Mouse (Mus musculus) heart, adult 11 months (tissue): ENCODE results near the gene Itgb3bp.

Source experiments
- DNase-seq: peaks from one replicate; pipeline ENCODE4 v3.0.0; 2022

Gene Itgb3bp

GRCm38 (mm10) chr4:99929613-99930517 is at the start of gene Itgb3bp:
TSS of gene Itgb3bp (minus strand) at chr4:99929813.
- DNase-seq = peak; percentile 99

DNA sequence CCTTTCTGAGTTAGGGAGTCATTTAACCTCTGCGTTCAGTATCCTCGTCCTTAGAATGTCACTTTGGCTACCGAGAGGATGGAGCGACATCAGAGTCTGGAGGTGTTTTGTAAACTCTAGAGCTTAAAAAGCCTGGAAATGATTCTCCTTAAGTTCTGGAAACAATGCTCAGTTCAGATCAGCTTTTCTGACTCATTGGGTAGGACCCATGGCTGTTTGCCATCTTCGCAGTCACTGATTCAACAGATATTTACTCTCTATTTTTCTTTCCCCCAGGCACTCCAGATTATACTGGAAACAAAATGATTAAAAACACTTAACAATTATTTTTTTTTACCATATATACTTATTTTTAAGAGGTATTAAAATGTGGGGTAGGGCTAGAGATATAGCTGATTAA is 49.7 kb upstream of the Itgb3bp start:
- peak; percentile 57 for DNase-seq

DNA sequence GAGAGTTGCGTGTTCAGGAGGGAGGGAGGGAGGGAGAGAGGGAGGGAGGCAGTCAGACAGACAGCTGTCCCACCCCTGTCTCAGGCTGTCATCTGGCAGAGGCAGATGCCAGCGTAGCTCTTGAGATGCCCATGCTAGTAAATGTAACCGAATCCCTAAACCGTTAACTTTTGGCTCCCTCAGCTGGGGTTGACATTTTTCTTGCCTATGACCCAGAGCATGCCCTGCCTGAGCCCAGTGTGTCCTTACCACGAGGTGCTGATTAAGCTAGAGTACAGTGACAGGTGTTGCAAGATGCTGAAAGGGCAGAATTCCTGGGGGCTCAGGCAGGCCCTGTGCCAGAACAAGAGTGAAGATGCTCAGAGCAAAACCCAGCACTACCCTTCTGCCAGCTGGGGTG is 44.8 kb upstream of the Itgb3bp start:
- DNase-seq = no peak

DNA sequence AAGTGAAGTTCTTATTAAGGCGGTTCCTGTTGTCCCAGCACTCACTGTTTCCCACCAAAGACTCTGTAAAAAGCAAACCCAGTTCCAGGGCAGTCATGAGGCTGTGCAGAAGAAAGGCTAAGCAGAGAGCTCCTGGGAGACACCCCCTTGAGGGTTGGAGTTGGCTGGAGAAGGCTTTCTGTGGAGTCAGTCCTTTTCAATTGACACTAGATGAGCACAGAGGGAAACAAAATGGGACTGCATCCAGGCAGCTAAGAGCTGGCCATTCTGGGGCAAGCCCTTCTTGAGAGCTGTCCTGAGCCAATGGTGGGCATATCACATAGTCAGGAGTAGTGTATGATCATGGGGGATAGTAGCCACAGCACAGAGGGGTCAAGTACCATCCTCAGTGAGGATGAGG is 44.3 kb upstream of the Itgb3bp start:
- peak; percentile 96 for DNase-seq

DNA sequence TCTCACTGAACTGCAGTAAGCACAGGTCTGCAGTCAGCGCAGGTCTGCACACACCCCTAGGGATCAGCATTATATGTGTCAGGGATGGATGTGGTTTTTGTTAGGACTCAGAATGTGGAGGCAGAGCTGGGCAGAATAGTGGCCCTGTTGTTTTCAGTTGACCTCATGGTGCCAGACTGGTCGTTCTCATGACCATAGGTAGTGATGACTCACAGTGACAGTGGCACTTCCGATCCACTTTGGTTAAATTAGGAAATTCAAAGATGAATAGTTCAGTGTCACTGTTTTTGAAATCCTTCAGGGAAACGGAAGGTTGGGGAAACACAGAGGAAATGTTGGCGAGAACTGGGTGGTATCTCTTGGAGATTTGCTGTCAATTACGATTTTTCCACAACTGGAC is 43.3 kb upstream of the Itgb3bp start:
- peak; percentile 69 for DNase-seq

DNA sequence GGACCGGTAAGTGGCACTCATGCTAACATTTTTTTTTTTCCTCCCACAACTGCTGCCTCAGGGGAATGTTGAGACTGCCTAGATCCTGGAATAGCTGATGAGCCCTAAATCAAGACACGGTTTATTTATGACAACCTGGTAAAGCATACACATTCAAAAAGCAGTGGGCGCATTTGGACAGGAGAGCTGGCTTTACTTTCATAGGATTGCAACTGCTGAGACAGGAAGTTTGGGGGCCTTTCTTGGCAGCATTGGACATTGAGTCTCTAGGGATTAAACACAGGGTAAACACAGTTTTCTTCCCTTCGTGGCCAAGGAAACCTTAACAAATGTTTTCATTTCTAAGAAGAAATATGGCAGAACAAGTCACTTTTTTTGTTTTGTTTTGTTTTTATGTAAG is 40.5 kb upstream of the Itgb3bp start:
- DNase-seq = peak; percentile 91

GRCm38 (mm10) chr4:99969328-99969727 is 39.7 kb upstream of the Itgb3bp start:
- DNase-seq = peak; percentile 98

GRCm38 (mm10) chr4:99966555-99966954 is 36.9 kb upstream of the Itgb3bp start:
- DNase-seq = no peak

GRCm38 (mm10) chr4:99959308-99959707 is 29.7 kb upstream of the Itgb3bp start:
- no peak for DNase-seq

DNA sequence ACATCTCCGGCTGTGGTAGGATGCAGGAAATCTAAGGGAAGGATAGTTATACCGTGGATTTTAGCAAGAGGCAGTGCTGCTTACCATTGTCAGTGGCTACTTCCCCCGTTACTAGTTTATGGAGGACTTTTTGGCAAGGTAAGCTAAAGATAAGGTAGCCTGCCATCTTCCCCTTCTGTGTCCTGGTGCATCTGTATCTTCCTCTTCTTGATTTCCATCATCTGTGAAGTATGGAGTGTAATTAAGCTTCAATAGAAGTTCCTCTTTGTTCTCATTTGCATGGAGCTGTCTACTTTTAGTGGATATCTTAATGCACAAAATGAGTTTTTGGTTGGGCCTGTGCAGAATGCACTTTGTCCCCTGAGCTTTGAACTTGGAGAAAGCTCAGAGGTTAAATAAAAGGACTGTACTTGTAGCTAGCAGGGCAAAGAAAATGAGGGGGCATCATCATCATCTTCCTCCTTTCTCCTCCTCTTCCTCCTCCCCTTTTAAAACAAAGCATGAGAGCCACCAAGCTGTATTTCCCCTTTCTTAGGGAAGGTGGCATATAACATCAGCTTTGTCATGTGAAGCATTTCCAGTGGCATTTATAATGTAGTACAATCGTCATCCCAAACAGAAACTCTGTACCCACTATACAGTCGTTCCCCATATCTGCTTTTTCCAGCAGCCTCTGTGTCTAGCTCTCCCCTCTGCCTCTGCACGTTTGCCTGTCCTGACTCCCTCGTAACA is 28.6 kb upstream of the Itgb3bp start:
- DNase-seq = no peak

GRCm38 (mm10) chr4:99957186-99957585 is 27.6 kb upstream of the Itgb3bp start:
- DNase-seq = no peak

DNA sequence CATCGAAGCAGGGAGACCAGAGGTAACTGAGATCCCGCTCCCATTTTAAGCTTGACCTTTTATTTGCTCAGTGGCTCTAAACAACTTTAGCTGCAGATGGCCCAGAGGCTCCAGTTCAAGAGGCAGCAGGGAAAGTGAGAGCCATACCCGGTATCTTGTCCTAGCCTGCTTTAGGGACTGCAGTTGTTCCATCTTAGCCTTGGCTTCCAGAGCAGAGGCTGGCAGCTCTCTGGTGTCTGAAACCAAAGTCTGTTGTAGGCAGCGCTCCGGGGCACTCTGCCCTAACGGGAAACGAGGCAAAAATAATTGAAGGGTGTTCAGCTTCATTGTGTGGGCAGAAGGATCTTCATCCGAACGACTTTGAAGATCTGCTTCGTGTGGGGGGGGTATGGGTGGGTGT is 25.8 kb upstream of the Itgb3bp start:
- no peak for DNase-seq

GRCm38 (mm10) chr4:99953904-99954303 is 24.3 kb upstream of the Itgb3bp start:
- DNase-seq = peak; percentile 84

DNA sequence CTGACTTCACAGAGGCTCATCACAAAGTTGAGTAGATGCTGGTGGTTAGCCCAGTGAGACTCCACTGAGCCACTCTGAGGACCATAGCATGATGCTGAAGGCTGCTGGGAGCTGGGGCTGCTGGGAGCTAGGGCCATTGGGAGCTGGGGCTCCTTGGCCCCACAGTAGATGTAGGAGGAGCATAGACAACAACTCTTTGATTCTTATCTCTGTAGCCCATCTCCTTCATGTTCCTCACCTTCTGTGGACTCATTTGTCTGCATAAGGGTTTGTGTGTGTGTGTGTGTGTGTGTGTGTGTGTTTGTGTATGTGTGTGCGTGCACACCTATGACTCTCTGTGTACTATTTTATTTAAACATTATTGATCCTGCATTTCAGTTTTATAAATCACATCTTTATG is 18.3 kb upstream of the Itgb3bp start:
- no peak for DNase-seq

DNA sequence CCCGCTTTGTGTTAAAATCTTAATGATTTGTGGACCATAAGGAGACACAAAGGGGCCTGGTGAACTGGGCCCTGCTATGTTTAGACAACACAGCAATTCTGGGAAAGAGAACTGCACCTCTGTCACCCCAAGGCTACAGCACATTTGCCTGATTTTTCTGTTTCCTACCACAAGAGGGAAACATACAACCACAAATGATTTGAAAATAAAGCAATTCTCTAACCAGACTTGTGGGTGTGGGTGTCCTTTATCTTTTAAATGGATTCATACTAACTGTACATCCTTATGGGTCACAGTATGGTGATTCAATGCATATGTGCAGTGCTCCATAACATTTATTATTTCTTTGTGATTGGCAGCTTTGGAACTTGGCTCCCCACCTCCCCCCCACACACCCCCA is 17.6 kb upstream of the Itgb3bp start:
- DNase-seq = no peak

DNA sequence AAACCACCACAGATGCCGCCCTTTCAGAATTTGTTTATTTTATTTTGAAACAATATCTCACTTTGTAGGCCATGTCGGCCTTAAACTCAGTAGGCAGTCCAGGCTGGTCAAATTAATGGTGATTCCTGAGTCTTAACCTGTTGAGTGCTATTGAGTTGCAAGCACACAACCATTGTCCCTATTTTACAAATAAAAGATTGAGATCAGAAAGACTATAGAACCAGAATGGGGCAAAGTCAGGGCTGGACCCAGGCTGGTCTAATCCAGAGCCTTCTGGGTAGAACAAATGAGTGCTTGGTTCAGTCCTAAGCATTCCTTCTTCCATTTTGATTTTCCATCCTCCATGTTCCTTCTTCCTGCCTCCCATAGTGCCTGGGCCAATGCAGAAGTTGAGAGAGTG is 16.9 kb upstream of the Itgb3bp start:
- DNase-seq = no peak

- DNase-seq = no peak
Measured at GRCm38 (mm10) chr4:99945011-99945410, 15.4 kb upstream of the Itgb3bp start.

GRCm38 (mm10) chr4:99944606-99945005 is 15.0 kb upstream of the Itgb3bp start:
- peak; percentile 33 for DNase-seq

DNA sequence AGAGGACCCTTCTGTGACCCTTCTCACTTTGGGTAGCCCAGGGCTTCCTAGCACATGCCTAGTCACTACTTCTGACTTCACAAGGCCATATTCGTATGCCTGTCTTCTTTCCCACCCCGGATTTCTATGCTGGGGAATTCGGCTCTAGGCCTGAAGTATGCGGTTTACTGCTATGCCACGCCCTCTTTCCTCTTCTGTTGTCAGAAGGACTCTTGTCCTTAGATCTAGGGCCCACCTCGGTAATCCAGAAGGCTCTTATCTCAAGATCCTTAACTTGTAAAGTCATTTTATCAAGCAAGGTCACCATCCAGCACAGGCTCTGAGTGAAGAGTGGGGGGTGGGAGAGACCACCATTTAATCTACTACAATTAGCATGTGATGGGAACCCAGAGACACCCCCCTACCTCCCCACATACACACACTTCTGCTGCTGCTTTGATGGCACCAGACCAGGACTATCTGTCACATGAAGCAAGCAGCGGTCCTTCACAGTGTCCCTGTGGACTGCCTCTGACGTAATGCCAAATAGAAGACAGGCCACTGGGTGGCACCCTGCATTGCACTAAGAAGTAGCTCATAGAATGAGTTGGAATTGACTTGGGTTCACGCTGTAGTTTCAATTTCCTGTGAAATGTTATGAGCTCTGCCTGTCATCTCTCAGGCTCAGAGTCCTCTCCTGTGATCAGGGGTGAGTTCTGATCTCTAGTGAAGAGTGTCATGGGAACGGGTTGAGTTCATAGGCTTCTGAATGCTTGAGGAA is 12.2 kb upstream of the Itgb3bp start:
- peak; percentile 95 for DNase-seq

DNA sequence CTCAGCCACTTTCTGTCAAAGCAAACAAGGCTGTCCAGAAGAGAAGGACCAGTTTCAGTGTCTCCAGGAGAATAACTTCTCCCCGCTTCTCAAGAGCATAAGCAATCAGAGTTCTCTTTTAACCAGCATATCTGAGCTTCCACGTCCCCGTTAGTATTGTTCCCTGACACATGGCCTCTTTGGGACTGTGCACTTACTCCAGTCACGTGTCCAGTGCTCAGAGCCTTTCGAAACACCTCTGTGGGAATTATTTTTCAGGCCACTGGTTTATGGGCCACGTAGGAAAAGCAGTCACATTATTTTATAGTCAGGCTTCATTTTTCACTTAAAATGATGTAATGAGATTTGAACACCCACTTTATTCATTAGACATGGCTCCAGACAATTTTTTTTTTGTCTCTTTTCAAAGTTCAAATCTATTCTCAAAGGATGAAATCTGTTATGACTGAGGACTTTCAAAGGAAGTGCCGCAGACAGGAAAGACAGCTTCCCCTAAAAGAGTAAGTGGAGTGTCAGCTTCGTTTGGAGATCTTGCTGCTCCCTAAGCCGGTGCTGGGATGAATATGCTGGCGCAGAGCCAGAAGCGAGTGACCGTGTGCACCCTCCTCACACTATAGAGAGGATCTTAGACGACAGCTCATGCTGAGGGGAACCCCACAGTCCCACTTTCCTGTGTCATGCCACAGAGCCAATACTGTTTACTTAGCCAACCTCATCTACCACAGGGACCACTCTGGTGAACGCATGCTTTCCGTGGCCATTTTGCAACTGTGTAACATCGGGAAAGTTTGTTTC is 10.3 kb upstream of the Itgb3bp start:
- peak; percentile 91 for DNase-seq

- DNase-seq = peak; percentile 53
Measured at GRCm38 (mm10) chr4:99936278-99936677, 6.7 kb upstream of the Itgb3bp start.

DNA sequence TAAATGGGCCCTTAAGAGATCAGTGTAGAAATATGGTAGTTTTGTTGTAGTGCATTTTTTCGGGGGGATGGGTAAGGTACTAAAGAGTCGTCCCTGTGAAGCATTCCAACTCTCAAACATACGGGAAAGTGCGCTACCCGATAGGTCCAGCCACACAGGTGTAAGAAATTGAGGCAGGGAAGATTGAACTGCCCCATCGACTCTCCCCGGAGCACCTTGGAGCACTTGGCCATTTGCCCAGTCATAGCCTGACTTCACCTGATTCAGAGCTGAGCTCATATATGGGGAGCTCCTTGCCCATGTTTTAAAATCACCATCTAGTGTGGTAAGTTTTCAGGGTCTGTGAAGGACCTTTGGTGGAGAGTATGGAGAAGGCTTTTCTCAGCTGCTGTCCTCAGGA is 5.2 kb upstream of the Itgb3bp start:
- DNase-seq = peak; percentile 85

DNA sequence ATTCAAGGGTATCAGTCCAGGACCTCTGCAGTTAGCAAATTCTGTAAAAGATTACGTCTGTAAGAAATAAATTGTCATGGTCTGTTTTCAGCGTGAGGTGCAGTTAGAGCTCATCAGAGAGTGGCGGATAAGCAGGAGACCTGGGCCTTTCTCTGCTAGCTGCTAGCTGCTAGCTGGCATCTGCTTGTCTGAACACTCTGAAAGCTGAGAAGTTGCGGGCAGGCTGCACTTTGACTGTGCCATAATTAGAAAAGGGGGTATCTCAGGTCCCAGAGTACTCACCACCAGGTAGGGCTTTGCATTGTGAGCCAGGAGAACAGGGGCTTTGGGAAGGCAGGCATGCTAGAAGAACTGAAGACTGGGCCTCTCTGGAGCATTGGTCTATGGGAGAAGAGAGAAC is 2.2 kb upstream of the Itgb3bp start:
- DNase-seq = peak; percentile 91
